Mouse (Mus musculus) megakaryocyte progenitor cell, adult 5-6 weeks (primary cell): ENCODE results near the gene Trem3. TPM values are rescaled to one million over a fixed set of nuclear protein-coding genes. Genes with fewer than 3 reads are reported as not detected.
A peak's percentile ranks its signal among the peaks of the same experiment; 100 is the strongest.

Source experiments
- ATAC-seq: replicated peaks from 2 replicates; pipeline ENCODE4 v1.8.0; 2016; ENCODE audit warnings: mild to moderate bottlenecking, moderate TSS enrichment, inconsistent platforms; ENCODE audit not compliant: poor library complexity
- total RNA-seq, 2 experiments: library from RNA; stranded (forward) in 1 of 2; stranded (reverse) in 1 of 2; fragments of 157-497, 149-512 nt in 1 of 2; fragments of 200-1000 nt in 1 of 2; gene quantifications; 2 replicates each; pipeline versions ENCODE4 v1.2.3 to v1.2.4; 2015 to 2017

The Trem3 gene
- total RNA-seq, 2 experiments from 2014 or later: 124 to 150 TPM

- no peak for ATAC-seq
Observed at GRCm38 (mm10) chr17:48268276-48268675, 20.7 kb downstream of the Trem3 start.

GRCm38 (mm10) chr17:48269833-48270232 lies 22.3 kb downstream of the Trem3 start:
- ATAC-seq: no peak

- ATAC-seq: peak; percentile 91
Observed at GRCm38 (mm10) chr17:48272158-48272557, 24.6 kb downstream of the Trem3 start.

- ATAC-seq: 0 out of 2 replicates have a peak, but pooled peaks have one; percentile 0
Observed at GRCm38 (mm10) chr17:48272598-48272997, 25.0 kb downstream of the Trem3 start.

- ATAC-seq: no peak
Observed at GRCm38 (mm10) chr17:48274098-48274497, 26.5 kb downstream of the Trem3 start.

- peak; percentile 76 for ATAC-seq
Observed at GRCm38 (mm10) chr17:48274885-48275284, 27.3 kb downstream of the Trem3 start.

GRCm38 (mm10) chr17:48275736-48276135 lies 28.2 kb downstream of the Trem3 start:
- no peak for ATAC-seq

- ATAC-seq: no peak
Observed at GRCm38 (mm10) chr17:48278381-48278780, 30.8 kb downstream of the Trem3 start.

GRCm38 (mm10) chr17:48279002-48279401 lies 31.4 kb downstream of the Trem3 start:
- no peak for ATAC-seq

GRCm38 (mm10) chr17:48280943-48281738 lies 33.6 kb downstream of the Trem3 start:
- peak; percentile 41 for ATAC-seq

- ATAC-seq: peak; percentile 85
Observed at GRCm38 (mm10) chr17:48281739-48282085, 34.1 kb downstream of the Trem3 start.

GRCm38 (mm10) chr17:48286765-48287164 lies 39.2 kb downstream of the Trem3 start:
- ATAC-seq: peak; percentile 92

- peak; percentile 64 for ATAC-seq
Observed at GRCm38 (mm10) chr17:48287276-48287675, 39.7 kb downstream of the Trem3 start.

GRCm38 (mm10) chr17:48293500-48294194 lies 46.1 kb downstream of the Trem3 start:
- peak; percentile 69 for ATAC-seq

- ATAC-seq: peak; percentile 56
Observed at GRCm38 (mm10) chr17:48299203-48299602, 51.6 kb downstream of the Trem3 start, which contains the start of gene Treml2. Gene Treml2, plus strand, starts transcription at chr17:48299498.

- no peak for ATAC-seq
Observed at GRCm38 (mm10) chr17:48299756-48300155, 52.2 kb downstream of the Trem3 start.

GRCm38 (mm10) chr17:48300199-48300598 lies 52.6 kb downstream of the Trem3 start:
- peak; percentile 73 for ATAC-seq

- ATAC-seq: peak; percentile 65
Observed at GRCm38 (mm10) chr17:48300861-48301260, 53.3 kb downstream of the Trem3 start.

GRCm38 (mm10) chr17:48301792-48302191 lies 54.2 kb downstream of the Trem3 start:
- ATAC-seq: peak; percentile 24; the same call in 1 of the 2 replicates
